Mouse (Mus musculus) thymus, postnatal 10 days (tissue): ENCODE measurements around the gene Ptprf.

Experiments used
- DNase-seq, 2 experiments: peaks; one replicate each; pipeline ENCODE4 v3.0.0; 2021; ENCODE audit warnings: low spot score in 2 of 2

Ptprf gene

GRCm38 (mm10) chr4:118216726-118217595 is 74.2 kb downstream of the Ptprf start:
- DNase-seq, result peak; percentile 49 to 78

- no peak for DNase-seq
Measured at GRCm38 (mm10) chr4:118214891-118215290, 76.3 kb downstream of the Ptprf start.

- no peak for DNase-seq
Measured at GRCm38 (mm10) chr4:118206918-118207640, 84.1 kb downstream of the Ptprf start.

- no peak for DNase-seq
Measured at GRCm38 (mm10) chr4:118205906-118206305, 85.3 kb downstream of the Ptprf start.

- DNase-seq, result no peak
Measured at GRCm38 (mm10) chr4:118199093-118199492, 92.1 kb downstream of the Ptprf start.

- DNase-seq, result no peak
Measured at GRCm38 (mm10) chr4:118198606-118199005, 92.6 kb downstream of the Ptprf start.

- DNase-seq, result no peak
Measured at GRCm38 (mm10) chr4:118196185-118196584, 95.0 kb downstream of the Ptprf start.

- no peak for DNase-seq
Measured at GRCm38 (mm10) chr4:118180301-118181080, 110.7 kb downstream of the Ptprf start.

- peak; percentile 87 to 91 for DNase-seq
Measured at GRCm38 (mm10) chr4:118179467-118180300, 111.5 kb downstream of the Ptprf start, which contains the start of gene Kdm4a. Gene Kdm4a, minus strand, starts transcription at chr4:118180043.

GRCm38 (mm10) chr4:118178952-118179466 is 112.2 kb downstream of the Ptprf start:
- no peak for DNase-seq

- no peak for DNase-seq
Measured at GRCm38 (mm10) chr4:118172461-118172860, 118.7 kb downstream of the Ptprf start.

- DNase-seq, result peak; percentile 18 to 37
Measured at GRCm38 (mm10) chr4:118171006-118171405, 120.2 kb downstream of the Ptprf start.

- DNase-seq, result no peak
Measured at GRCm38 (mm10) chr4:118162123-118162522, 129.1 kb downstream of the Ptprf start.
